Mouse (Mus musculus) liver, adult 2 months (tissue): ENCODE measurements around the gene Pif1. TPM values are rescaled to one million over a fixed set of nuclear protein-coding genes. Genes with fewer than 3 reads are reported as not detected.

Experiments used
- DNase-seq: peaks from one replicate; pipeline ENCODE4 v3.0.0-alpha.2; 2011; ENCODE audit warnings: low read depth, low spot score; ENCODE audit errors: extremely low read depth
- H3K27ac ChIP-seq: fragments of 200-500 bp; replicated peaks from 2 replicates; pipeline ENCODE4 v1.5.1; 2012; ENCODE audit warnings: low read depth, mild to moderate bottlenecking, control low read depth, inconsistent platforms, low read length; ENCODE audit not compliant: insufficient read depth
- H3K27me3 ChIP-seq: fragments of 200-500 bp; 2 replicates; pipeline ENCODE4 v1.6.1; 2012; ENCODE audit warnings: mild to moderate bottlenecking, moderate library complexity, low read length, inconsistent platforms; ENCODE audit not compliant: control insufficient read depth, insufficient read depth
- H3K36me3 ChIP-seq: fragments of 200-500 bp; 2 replicates; pipeline ENCODE4 v1.6.1; 2012; ENCODE audit warnings: low read length, inconsistent platforms; ENCODE audit not compliant: control insufficient read depth, insufficient read depth
- H3K4me1 ChIP-seq: fragments of 200-500 bp; 2 replicates; pipeline ENCODE4 v1.6.1; 2011; ENCODE audit warnings: low read length; ENCODE audit not compliant: control insufficient read depth, insufficient read depth
- H3K4me3 ChIP-seq: fragments of 200-500 bp; 2 replicates; pipeline ENCODE4 v1.5.1; 2011; ENCODE audit warnings: low read depth, mild to moderate bottlenecking, control low read depth, low read length, moderate library complexity; ENCODE audit not compliant: insufficient read depth
- H3K79me2 ChIP-seq: fragments of 200-500 bp; 2 replicates; pipeline ENCODE4 v1.6.1; 2012; ENCODE audit warnings: inconsistent platforms, mild to moderate bottlenecking, low read length, moderate library complexity; ENCODE audit not compliant: control insufficient read depth, insufficient read depth
- H3K9ac ChIP-seq: fragments of 200-500 bp; 2 replicates; pipeline ENCODE4 v1.6.1; 2012; ENCODE audit warnings: low read depth, mild to moderate bottlenecking, control low read depth, inconsistent platforms, low read length
- CTCF ChIP-seq: fragments of 200-500 bp; IDR thresholded peaks from 2 replicates; pipeline ENCODE4 v1.5.1; 2011; ENCODE audit warnings: low read depth, low read length, control low read depth
- POLR2A ChIP-seq: fragments of 200-500 bp; IDR thresholded peaks from 2 replicates; pipeline ENCODE4 v1.6.1; 2011; ENCODE audit warnings: low read length, control low read depth; ENCODE audit not compliant: insufficient read depth; ENCODE audit errors: extremely low read depth
- WGBS: fragments of 180-500 bp; shearing (Covaris S2); methylation state at CpG from one replicate; pipeline ENCODE4 v1.1.7; 2018; 5-methylcytosine and 5-hydroxymethylcytosine counted together
- polyA plus RNA-seq: library from polyadenylated mRNA; depleted of rRNA; stranded (reverse); fragments of >200 nt; gene quantifications from 2 replicates; pipeline ENCODE4 v1.2.3, GENCODE M21; 2012; rRNA removed
- total RNA-seq: library from RNA; depleted of rRNA; stranded (reverse); fragments of >200 nt; gene quantifications from 2 replicates; pipeline ENCODE4 v1.2.3, GENCODE M21; 2014; rRNA removed

The Pif1 gene
- total and polyA plus RNA-seq, 2 experiments: 0.04 TPM; not detected in 1

DNA sequence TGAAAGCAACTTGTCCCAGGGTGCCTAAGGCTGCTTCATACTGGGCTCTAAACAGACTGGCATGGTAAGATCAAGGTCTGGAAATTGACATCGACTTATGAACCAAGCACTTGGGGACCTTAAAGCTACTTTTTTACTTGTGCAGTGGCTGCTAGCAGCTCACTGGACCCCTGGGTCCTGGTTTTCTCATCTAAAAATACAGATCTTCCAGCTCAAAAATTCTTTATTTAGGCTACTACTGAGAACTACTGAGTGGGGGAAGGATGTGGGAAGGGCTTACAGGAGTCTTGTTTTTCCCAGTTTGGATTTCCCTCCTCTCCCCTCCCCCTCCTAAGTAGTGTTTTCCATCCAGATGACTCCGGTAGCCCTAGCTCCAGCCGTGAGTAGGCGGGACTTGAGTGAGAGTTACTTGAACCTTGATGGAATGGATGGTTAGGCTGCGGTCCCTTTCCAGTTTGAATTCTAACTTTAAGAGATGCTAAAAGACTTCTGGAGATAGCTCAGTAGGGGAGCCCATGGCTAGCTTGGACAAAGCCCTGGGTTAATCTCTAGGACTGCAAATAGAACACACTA is 54.0 kb downstream of the Pif1 start:
- Histone ChIP-seq H3K79me2 (peaks cover 46% of the 10 kb centered on the region; the same call in 1 of the 2 replicates), H3K4me3 (no peak overlapping the region), H3K36me3 (no peaks in the 10 kb centered on the region), H3K27ac (no peak overlapping the region), H3K9ac (no peak overlapping the region), H3K27me3 (no peaks in the 10 kb centered on the region), H3K4me1 (peaks cover 2% of the 10 kb centered on the region; the same call in 1 of the 2 replicates)
- TF ChIP-seq POLR2A (no peak), CTCF (no peak)
- WGBS: 47% methylated on average over 5 of the region's 5 CpGs
- DNase-seq: no peak

DNA sequence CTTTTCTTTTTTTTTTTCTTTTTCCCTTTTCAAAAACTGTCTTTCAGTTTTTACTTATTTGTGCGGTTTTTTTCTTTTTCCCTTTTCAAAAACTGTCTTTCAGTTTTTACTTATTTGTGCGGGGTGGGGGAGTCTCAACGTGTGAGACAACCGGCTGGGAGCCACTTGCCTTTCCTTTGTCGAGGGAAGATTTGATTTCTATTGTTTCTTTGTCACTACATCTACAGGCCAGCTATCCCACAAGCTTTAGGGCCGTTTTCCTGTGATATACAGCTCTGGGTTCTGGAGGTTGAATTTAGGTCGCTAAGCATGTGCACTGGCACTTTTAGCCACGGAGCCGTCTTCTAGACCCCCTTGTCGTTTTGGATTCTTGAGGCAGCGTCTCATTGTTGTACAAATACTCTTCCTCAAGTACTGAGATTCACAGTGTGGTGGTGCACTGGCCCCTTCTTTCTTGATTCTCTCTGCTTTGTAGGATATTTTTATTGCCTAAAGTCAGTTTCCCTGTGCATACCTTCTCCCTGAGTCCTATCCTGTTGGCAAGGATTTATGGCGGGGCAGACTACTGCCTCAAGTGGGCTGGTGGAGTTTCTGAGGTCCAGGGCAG is 54.6 kb downstream of the Pif1 start:
- H3K27me3 ChIP-seq: no peaks in the 10 kb centered on the region
- H3K36me3 ChIP-seq: no peaks in the 10 kb centered on the region
- peaks cover 2% of the 10 kb centered on the region; the same call in 1 of the 2 replicates for H3K4me1 ChIP-seq
- TF ChIP-seq CTCF: no peak
- TF ChIP-seq POLR2A: no peak
- H3K27ac ChIP-seq: no peak overlapping the region
- H3K79me2 ChIP-seq: peaks cover 44% of the 10 kb centered on the region; the same call in 1 of the 2 replicates
- 66% methylated on average over 12 of the region's 12 CpGs for WGBS
- DNase-seq: no peak
- no peak overlapping the region for H3K4me3 ChIP-seq
- no peak overlapping the region for H3K9ac ChIP-seq

DNA sequence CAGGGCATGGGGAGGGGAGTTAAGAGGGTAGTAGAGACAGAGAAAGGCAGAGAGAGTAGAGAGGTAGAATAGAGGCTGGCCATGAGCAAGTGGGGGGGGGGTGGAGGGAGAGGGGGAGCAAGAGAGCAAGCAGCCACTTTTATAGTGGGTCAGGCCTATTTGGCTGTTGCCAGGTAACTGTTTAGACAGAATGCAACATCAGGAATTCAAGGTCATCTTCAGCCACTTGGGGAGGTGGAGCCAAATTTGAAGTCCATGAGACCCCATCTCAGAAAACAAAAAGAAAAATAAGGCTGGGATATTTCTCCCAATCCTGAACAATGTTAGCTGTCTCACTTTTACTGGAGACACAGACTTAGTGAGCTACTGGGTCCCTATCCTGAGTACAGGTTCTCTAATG is 55.6 kb downstream of the Pif1 start:
- Histone ChIP-seq H3K9ac (no peak overlapping the region), H3K4me1 (peaks cover 2% of the 10 kb centered on the region; the same call in 1 of the 2 replicates), H3K4me3 (no peak overlapping the region), H3K27me3 (no peaks in the 10 kb centered on the region), H3K27ac (no peak overlapping the region), H3K79me2 (peaks cover 40% of the 10 kb centered on the region; the same call in 1 of the 2 replicates), H3K36me3 (no peaks in the 10 kb centered on the region)
- DNase-seq: no peak
- TF ChIP-seq CTCF: no peak
- TF ChIP-seq POLR2A: no peak

DNA sequence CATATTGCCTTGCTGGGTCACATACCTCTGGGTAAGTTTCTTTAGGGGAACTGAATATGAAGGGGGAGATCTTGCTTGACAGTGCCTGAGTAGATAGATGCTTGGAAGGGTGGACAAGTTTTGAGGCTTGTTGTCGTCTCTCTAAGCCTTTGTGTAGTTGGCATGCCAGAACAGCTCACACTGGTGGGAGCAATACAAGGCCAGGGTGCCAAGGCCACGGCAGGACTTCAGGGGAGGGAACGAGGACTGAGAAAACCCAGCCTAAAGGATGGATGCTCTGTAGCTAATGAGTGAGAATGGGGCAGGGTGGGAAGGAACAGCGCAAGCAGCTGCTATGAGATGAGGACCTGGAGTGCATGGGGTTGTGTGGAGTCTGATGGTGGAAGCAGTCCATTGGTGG is 58.0 kb downstream of the Pif1 start:
- DNase-seq: no peak
- 89% methylated on average over 4 of the region's 4 CpGs for WGBS
- Histone ChIP-seq H3K27ac (no peak overlapping the region), H3K79me2 (peaks cover 29% of the 10 kb centered on the region; the same call in 1 of the 2 replicates), H3K27me3 (no peaks in the 10 kb centered on the region), H3K9ac (no peak overlapping the region), H3K4me1 (peaks cover 2% of the 10 kb centered on the region; the same call in 1 of the 2 replicates), H3K36me3 (no peaks in the 10 kb centered on the region), H3K4me3 (no peak overlapping the region)
- no peak for TF ChIP-seq POLR2A

Other genes starting within 250 kb of the Pif1 start
- gene Pdcd7, start 241.1 kb upstream of the Pif1 start, total RNA-seq: 3.6 and 5.6 TPM in 2 replicates
- gene Pdcd7, start 241.1 kb upstream of the Pif1 start, polyA plus RNA-seq: 3.5 and 4.5 TPM in 2 replicates
- gene Ubap1l, start 226.1 kb upstream of the Pif1 start, total RNA-seq: 0.18 TPM in 1 of 2 replicates, not detected in the other
- 0.12 and 0.22 TPM in 2 replicates for gene Ubap1l, start 226.1 kb upstream of the Pif1 start, polyA plus RNA-seq
- gene Kbtbd13, start 195.5 kb upstream of the Pif1 start, total RNA-seq: 0.20 and 0.28 TPM in 2 replicates
- 0.14 and 0.49 TPM in 2 replicates for gene Kbtbd13, start 195.5 kb upstream of the Pif1 start, polyA plus RNA-seq
- gene Rasl12, start 188.7 kb upstream of the Pif1 start, total RNA-seq: 0.09 and 0.13 TPM in 2 replicates
- gene Rasl12, start 188.7 kb upstream of the Pif1 start, polyA plus RNA-seq: 0.17 and 0.32 TPM in 2 replicates
- gene Slc51b, start 164.2 kb upstream of the Pif1 start, total RNA-seq: 2.9 and 3.2 TPM in 2 replicates
- 0.14 and 0.22 TPM in 2 replicates for gene Slc51b, start 164.2 kb upstream of the Pif1 start, polyA plus RNA-seq
- 5.5 and 5.8 TPM in 2 replicates for gene Mtfmt, start 151.4 kb upstream of the Pif1 start, total RNA-seq
- 5.8 and 6.0 TPM in 2 replicates for gene Mtfmt, start 151.4 kb upstream of the Pif1 start, polyA plus RNA-seq
- gene Spg21, start 126.2 kb upstream of the Pif1 start, total RNA-seq: 20.0 and 25.7 TPM in 2 replicates
- gene Spg21, start 126.2 kb upstream of the Pif1 start, polyA plus RNA-seq: 10.7 and 11.3 TPM in 2 replicates
- gene Ankdd1a, start 67.0 kb upstream of the Pif1 start, total RNA-seq: not detected in 2 replicates
- not detected in 2 replicates for gene Ankdd1a, start 67.0 kb upstream of the Pif1 start, polyA plus RNA-seq
- 1.4 and 2.2 TPM in 2 replicates for gene Plekho2, start 7.1 kb upstream of the Pif1 start, total RNA-seq
- gene Plekho2, start 7.1 kb upstream of the Pif1 start, polyA plus RNA-seq: 2.9 and 5.4 TPM in 2 replicates
- 9.8 and 13.2 TPM in 2 replicates for gene Rbpms2, start 42.5 kb downstream of the Pif1 start, total RNA-seq
- 110 and 121 TPM in 2 replicates for gene Rbpms2, start 42.5 kb downstream of the Pif1 start, polyA plus RNA-seq
- gene Oaz2, start 80.8 kb downstream of the Pif1 start, total RNA-seq: 14.7 and 20.6 TPM in 2 replicates
- 27.5 and 29.6 TPM in 2 replicates for gene Oaz2, start 80.8 kb downstream of the Pif1 start, polyA plus RNA-seq
- gene Zfp609, start 240.4 kb downstream of the Pif1 start, total RNA-seq: 2.8 and 4.4 TPM in 2 replicates
- 4.4 TPM in 2 replicates for gene Zfp609, start 240.4 kb downstream of the Pif1 start, polyA plus RNA-seq